Mouse (Mus musculus) embryo, embryonic 11 days (tissue): ENCODE data around the gene Rpl38.

Experiments used
- DNase-seq: peaks from one replicate; pipeline ENCODE4 v3.0.0-alpha.2; 2015

The Rpl38 gene

DNA sequence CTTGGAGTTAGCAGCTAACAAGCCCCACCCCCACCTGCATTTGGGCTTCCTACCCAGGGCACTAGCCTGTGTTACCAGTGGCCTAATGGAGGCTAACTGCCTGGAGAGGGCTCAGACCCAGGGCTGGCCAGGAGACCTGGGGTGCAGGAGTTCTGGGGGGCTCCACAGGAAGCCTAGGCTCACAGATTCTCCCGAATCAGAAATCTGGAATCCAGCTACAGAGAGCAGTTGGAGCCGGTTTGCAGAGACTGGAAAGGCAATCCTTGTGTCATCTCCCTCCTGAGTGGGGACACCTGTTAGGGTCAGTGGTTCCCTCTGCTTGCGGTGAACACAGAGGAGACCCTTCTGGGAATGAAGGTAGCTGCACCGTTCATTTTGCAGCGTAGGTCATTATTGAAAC lies 12.7 kb downstream of the Rpl38 start:
- no peak for DNase-seq

DNA sequence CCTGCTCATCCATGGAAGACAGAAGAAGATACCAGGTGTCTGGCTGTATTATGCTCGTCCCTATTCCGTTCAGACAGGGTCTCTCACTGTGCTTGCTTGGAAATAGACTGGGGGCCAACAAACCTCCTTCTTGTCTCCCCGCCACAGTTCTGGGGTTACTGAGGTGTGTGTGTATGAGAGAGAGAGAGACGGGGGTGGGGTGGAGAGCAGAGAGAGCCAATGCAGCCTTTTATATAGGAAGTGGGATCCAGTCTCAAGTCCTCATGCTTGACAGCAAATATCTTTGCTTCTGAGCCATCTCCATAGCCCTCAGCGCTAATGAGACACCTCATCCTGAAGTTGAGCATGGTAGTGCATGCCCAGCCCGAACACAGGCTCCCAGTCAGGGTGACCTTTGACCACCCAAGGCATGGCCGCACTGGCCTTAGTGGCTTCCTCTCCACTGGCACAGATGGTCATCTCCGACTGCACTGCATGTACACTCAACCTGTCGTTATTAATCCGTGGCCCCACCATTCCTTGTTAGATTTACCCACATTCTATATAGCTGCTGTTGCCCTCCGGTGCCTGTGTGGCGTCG lies 14.1 kb downstream of the Rpl38 start:
- no peak for DNase-seq

DNA sequence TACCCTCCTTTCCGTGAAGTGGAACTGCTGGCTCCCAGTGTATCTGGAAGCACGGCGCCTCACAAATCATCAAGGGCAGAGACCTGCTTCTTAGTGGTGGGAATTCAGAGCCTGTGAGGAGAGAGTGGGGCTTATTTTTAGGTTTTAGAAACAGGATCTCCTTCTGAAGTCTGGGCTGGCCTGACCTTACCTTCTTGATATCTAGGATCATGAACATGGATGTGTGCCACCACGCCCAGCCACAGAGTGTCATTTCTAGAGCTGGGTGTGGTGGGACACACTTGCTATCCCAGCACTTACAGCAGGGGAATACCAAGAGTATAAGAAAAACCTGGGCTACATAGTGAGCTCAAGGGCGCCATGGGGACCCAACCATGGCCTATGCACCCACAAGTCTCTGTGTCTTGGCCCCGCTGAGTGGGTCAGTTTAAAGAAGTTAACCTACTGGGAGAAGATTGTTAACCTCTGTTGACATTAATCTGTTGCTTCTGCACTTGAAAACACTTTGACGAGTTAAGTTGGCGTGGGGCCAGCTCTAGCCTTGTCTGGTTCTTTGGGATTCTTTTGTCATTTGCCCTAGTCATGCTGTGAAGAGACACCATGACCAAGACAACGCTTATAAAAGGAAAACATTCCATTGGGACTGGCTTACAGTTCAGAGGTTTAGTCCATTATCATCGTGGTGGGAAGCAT lies 14.9 kb downstream of the Rpl38 start:
- DNase-seq: no peak

DNA sequence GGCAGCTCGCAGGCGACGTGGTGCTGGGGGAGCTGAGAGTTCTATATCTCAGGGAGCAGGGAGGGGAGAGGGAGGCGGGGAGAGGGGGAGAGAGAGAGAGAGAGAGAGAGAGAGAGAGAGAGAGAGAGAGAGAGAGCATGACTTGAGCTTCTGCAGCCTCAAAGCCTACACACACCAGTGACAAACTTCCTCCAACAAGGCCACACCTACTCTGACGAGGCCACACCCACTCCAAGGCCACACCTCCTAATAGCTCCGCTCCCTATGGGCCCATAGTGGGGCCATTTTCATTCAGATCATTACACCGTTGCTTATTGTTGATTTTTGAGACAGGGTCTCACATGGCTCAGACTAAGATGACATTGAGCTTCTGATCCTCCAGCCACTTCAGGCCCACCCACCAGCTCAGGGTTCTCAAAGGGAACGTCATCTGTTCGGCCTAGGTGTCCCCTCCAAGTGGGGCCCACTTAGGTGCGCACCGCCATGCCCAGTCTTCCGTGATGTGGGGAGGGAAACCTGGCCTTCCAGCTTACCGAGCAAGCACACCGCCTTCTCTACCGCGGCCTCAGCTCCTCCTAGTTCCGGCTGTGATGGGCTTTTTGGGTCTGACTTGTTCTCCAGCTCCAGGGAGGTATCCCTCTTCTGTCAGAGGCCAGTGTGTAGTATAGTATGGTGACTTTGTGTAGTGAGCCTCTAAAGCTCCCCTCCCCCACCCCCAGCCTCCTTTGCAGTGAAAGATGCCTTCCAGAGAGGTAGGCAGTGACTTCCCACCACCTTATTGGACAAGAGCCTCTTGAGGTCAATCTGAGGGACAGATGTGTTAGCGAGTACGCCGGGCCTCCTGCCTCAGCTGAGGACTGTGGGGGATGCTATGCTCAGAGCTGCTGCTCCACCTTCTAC lies 15.6 kb downstream of the Rpl38 start:
- peak; percentile 42 for DNase-seq

DNA sequence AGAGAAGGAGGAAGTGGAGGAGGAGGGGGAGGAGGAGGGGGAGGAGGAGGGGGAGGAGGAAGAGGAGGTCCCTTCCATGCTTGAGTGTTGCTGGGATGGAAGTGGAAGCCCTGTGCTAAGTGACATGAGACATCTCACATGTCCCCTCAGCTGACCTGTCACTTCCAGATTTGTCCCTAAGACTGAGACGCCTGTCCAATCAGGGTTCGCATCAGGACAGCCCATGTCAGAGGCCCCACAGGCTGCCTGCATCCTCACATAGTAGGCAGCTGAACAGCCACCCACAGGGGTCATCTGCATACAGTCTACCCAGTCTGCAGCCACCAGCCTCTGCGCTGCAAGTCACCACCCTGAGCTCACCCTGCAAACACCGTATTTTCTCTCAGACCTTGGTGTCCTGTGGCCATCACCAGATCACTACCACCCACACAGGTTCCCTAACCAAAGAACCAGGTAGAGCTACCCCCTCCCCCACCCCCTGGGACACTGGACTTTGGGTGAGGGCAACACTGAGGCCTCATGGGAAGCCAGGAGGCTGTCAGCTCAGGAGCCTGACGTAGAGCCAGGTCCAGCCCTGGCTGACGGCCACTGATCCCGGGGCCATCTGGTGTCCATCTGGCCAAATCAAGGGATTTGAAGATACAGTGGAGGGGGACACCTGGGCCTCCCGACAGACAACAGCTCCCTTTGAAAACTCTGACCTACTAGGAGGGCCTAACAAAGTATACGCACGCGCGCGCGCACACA lies 16.5 kb downstream of the Rpl38 start:
- peak; percentile 51 for DNase-seq

DNA sequence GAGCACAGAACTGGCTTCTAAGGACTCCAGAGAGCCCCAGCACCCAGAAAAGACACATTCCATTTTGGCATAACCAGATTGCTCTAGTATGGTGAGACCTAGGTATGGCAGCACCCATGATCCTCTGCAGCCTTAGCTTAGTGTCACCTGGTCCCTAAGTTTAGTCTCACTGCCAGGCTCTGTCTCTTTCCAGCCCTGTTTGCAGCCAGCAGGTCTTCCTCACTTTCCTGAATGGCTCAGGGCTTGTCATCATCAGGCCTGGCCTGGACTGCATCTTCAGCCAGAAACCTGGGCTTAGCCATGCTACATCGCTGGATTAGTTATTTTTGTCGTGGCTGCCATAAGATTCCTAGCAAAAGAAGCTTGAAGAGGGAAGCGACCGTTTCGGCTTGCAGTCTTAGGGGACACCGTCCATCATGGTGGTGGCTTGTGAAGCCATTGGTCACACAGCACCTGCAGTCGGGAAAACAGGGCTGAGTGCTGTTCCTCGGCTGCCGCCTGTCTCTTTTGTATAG lies 17.3 kb downstream of the Rpl38 start:
- no peak for DNase-seq

DNA sequence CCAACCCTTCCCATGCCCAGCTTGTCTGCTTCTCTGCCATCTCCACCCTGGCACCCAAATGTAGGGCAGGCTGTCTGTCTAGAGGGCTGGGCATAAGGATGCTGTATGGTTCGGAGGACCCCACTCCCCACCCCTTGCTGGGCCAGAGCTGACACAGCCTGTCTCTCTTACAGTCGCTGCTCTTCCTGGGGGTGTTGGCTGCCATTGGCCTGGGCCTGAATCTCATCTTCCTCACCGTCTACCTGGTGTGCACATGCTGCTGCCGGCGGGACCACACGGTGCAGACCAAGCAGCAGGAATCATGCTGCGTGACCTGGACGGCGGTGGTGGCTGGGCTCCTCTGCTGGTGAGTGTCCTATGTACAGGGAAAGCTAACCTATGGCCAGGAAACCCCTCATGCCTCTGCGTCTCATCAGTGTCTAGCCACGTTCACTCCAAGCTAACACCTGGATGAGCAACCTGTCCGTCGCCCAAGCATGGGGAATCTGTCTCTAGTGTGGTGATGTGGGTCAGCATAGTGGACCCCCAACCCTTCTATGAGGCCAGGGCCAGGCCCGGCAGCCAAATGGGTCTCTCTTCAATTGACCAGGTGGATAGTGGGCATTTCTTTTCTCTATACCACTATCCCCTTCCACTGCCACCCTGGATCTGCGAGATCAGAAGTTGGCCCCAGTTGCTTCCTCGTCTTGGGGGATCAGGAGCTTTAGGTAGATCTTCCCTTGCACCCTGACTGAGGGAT lies 18.1 kb downstream of the Rpl38 start:
- DNase-seq: no peak

DNA sequence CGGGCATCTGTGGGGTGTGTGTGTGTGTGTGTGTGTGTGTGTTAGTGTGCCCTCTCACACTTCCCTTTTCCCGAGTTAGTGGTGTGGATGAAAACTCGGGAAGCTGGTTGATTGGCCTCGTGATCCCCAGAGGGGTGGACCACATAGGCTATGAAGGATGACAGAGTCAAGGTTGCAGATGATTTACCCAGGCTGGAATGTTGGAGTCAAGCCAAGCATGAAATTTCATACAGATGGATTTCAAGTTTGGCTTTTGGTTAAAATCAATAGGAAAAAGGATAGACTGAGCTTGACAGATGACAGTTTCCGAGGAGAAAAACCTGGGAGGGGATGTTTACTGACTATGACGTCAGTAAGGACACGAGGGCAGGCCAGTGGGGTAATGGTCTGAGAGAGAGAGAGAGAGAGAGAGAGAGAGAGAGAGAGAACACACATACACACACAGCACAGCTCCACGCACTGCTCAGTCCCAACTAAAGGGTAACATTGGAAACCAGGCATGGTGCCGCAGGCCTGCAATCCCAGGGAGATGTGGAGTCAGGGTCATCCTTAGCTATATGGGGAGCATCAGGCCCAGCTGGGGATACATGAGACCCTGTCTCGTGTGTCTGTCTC lies 19.4 kb downstream of the Rpl38 start:
- peak; percentile 62 for DNase-seq

DNA sequence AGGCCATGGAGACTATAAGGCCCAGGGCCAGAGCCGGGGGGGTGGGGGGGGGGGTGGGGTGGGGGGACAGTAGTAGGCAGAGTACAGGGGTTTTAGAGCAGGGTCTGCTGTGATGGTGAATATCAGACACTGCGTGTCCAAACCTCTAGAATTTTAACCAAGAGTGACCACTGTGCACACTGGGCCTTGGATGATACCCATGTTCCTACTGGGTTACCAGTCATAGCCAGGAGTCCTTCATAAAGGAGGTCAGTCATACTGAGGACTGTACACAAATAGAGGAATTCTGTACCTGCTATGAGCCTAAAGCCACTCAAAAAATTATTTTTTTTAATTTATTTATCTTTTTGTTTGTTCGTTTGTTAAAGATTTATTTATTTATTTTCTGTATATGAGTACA lies 20.4 kb downstream of the Rpl38 start:
- no peak for DNase-seq

DNA sequence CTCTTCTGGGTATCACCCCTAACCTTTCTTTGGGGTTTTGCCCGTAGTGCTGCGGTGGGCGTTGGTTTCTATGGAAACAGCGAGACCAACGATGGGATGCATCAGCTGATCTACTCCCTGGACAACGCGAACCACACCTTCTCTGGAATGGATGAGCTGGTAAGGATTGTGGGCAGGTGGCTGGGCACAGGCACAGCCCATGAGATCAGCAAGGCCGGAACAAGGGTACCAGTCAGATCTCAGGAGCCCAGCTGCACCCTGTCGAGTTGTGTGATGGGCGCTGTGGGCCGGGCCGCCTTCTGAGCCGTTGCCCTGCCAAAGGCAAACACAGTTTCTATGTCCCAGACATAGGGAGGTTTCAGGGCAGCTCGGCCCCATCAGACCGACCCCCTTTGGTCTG lies 21.9 kb downstream of the Rpl38 start:
- no peak for DNase-seq

DNA sequence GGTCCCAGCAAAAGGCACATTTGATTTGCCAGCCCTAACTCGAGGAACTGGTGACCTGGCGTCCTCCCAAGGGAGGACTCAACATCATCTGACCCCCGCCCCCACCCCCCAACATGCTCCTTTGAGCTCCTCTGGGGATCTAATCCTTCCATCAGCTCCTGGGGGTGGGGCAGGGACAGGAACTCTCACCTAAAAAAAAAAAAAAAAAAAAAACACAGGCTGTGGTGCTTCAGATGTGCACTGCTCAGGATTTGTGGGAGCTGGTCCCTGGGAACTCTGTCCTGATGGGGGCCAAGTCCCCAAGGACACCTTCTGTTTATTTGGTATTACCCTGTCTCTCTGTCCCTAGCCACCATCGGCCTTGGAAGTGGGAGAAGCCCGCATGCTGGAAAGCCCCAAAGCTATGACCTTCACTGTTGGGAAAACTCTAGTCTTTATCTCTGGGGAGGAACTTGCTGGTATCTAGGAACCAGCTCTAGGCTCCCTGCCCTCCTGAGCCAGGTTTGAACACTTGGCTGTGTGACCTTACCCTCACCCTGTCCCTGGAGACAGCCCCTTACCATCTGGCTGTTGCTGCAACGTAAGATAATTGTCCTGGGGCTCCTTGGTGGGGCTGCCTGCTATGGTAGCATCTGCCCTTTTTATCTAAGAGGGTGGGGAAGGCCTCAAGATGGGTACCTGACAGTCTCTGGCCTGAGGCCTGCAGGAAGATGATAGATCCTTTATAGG lies 23.3 kb downstream of the Rpl38 start:
- DNase-seq: no peak

DNA sequence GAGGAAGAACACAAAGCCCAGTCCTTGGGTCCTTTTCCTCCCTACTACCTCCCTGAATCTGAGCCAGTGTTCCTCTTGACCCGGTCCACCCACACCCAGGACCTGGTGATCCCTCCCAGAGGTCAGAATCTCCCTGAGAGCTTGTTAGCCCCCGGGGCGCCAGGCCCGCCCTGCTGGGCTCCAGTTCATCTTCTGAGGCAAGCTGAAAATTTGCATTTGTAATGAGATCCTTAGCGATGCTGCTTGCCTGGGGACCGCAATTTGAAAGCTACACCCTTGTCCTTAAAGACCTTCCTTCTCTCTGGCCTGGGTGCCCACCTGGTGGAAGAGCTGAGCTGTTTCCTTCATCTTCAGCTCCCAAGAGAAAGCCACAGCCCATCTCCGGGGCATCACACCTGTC lies 24.3 kb downstream of the Rpl38 start:
- no peak for DNase-seq

DNA sequence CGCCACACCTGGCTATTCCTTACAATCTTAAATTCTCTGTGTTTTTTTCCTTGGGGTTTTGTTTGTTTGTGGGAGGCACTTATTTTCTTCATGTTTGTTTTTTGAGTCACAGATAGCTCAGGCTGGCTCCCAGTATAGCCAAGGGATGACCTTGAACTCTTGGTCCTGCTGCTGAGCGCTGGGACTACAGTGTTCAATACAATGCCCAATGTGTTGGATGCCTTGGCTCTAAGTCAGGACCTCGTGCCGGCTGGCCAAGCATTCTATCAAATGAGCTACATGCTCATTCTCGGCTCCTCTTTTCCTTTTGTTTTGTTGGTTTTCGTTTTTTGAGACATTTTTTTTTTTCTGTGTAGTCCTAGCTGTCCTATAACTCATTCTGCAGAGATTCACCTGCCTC lies 25.1 kb downstream of the Rpl38 start:
- DNase-seq: no peak

DNA sequence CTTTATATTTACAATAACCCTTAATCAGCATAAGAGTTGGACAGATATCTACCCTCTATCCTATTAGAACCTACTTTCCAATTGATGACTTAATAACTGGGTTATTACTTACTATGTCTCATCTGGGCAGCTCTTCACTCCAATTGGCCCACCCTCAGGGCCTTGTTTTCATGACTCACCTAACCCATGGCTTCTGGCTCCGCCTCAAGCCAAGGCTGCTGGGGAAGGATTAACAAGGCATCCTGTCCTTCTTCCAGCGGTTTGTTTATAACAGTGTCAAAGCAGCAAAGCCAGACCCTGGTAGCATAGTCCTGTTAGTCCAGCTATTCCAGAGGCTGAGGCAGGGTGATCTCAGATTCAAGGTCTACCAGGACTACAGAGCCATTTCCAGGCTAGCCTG lies 26.1 kb downstream of the Rpl38 start:
- DNase-seq: no peak

DNA sequence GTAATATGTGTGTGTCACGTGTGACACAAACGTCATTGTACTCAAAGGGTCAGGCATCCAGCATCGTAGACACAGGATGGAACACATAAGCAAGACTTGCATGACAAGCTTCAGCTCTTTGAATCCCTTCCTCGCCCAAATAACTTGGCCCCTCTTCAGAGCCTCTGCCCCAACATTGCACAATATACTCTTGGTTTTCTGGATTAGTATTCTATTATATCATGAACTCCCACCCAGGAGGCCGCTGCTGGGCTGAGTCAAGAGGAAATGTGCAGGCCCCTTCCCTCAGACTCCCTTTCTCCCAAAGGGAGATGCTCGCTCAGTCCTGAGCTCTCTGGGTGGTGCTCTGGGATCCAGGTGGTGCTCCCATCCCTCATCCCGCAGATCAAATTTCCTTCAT lies 30.2 kb downstream of the Rpl38 start:
- DNase-seq: no peak

DNA sequence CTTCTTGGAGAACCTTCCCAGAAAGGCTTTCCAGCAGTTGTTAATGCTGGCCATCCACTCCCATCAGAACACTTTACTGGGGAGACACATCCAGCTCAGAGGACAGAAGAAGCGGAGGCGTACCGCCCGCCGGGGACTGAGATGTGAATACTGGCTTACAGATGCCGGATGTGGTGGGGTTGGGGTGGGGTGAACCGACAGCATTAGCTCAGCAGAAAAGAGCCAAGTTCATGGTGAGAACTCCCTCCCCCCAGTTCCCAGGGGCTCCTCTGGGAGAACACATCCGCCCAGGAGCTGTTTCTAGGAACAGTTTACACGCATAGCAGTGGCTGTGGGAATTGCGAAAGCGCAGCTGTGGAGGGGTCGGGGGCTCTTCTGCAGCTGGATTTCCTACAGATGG lies 31.2 kb downstream of the Rpl38 start:
- no peak for DNase-seq

DNA sequence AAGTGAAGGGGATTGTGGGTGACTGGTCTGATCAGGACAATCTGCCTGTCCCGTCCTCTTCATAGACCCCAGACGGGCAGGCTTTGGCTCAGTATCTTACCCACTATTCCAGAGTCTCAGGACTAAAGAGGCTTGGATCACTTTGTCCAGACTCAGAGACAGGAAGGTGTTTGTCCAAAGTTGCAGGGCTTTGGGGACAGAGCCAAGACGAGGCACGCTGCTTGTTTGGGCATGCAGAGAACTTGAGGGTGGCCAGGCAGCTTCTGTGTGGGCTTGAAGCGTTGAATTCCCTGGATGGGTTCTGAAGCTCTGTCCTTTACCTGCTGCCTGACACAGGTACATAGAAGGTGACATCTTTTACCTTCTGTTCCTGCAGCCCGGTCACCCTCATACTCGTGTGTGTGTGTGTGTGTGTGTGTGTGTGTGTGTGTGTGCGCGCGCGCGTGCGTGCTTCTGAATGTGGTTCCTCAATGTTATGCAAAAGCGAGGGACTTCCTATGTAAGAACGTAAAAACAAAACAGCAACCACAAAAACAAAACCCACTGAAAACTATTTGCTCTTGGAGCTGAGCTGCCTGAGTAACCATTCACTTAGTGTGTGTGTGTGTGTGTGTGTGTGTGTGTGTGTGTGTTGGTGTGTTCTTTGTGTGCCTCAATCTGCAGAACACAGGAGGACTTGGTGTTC lies 34.1 kb downstream of the Rpl38 start:
- DNase-seq: no peak

DNA sequence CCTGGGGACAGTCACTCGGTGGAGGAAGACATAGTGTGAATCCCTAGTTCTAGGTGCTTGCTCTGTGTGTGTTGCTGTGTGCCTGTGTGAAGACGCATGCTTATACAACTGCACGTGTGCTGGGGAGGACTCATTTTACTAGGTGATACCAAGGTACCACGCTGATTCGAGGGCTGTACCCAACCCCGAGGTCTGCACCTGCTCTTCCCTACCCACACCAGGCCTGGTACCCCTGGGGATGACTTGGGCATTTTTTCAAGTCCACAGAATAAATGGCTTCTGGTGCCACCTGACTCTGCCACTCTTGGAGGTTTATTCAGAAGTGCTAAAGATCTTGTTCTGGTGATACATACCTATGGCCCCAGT lies 34.7 kb downstream of the Rpl38 start:
- DNase-seq: no peak

DNA sequence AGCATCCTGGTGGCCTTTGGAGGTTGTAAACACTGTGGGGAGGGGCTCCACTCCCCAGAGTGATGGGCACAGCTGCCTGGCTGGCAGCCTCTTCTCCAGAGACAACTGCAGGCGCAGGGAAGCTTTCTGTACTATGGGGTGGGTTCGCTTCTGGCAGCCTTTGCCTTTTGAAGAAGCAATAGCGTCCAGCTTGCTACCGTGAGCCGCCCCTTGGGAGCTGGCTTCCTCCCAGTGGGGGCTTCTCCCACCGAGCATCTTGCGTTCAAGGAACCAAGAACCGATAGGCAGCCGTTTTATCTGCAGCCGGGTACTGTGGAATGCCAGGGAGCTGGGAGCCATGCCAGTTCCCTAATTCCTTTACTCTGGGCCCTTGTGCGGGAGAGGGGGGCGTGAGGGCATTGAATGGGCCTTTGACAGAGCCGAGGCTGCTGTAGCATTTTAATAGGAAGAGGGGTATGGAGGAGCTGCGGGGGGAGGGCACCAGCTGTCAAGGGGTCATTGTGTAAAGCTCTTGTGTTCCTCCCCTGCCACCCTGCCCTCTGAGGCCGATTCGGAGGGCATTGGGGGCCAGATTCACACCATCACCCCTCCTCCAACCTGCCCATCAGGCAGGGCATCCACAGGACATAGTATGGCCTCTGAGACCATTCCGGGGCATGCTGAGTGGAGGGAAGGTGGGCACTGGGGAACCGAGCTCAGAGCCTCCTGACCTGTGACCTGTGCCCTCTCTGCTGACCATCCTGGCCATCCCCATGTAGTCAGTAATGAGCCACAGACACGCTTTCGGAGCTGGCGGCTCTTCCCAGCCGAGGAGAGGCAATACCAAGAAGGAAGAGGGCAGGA lies 36.0 kb downstream of the Rpl38 start:
- no peak for DNase-seq

DNA sequence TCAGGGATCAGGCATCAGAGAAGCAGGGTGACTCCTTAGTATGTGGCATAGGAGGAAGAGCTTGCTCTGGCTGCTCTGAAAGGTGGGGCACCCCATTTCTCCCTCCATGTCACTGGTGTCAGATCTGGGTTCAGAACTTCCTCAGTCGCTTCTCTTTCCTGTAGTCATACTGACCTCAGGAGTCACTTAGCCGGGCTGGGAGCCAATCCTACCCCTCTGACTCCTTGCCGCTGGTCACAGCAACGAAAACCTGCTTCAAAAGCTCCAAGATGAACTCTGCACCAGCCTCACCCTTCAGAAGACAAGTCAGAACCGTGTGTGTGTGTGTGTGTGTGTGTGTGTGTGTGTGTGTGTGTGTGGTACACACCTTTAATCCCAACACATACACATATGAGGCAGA lies 38.0 kb downstream of the Rpl38 start:
- DNase-seq: no peak
